Mouse (Mus musculus): Measurements from ENCODE around the gene 1700016K19Rik. TPM values are rescaled to one million over a fixed set of nuclear protein-coding genes. Genes with fewer than 3 reads are reported as not detected.

1700016K19Rik gene
- total RNA-seq, 1 experiment, result 1.2 TPM

- H3K9ac ChIP-seq (ENCODE audit: insufficient read depth, low read depth, low read length, poor library complexity, severe bottlenecking), result no peak overlapping the region
- in situ Hi-C loops (cut with MboI; ENCODE audit: low sequenced_read_pairs in 2 of 2, unreplicated experiment in 2 of 2), result no loop called here
- H3K4me3 ChIP-seq (ENCODE audit: insufficient read depth in 1 of 2, low read depth in 1 of 2, low read length in 2 of 2, poor library complexity in 1 of 2, severe bottlenecking in 1 of 2), result no peak overlapping the region
- no peak overlapping the region for H3K27ac ChIP-seq (ENCODE audit: insufficient read depth, low read depth, low read length, poor library complexity, severe bottlenecking)
- TF ChIP-seq ZNF384 (IDR thresholded peaks at IDR 0.05; ENCODE audit: low read depth, low read length), result 0 out of 2 replicates have a peak, but pooled peaks have one; percentile 16
- no peak for TF ChIP-seq ZC3H11A (IDR thresholded peaks at IDR 0.05; ENCODE audit: borderline replicate concordance, low read depth, low read length)
- no peak for DNase-seq (ENCODE audit: low read depth, low spot score)
- no peaks in the 10 kb centered on the region for H3K4me1 ChIP-seq (ENCODE audit: control insufficient read depth in 2 of 2, insufficient read depth in 2 of 2, low read length in 2 of 2, poor library complexity in 1 of 2)
- H3K36me3 ChIP-seq (ENCODE audit: control insufficient read depth, insufficient read depth, low read length, poor library complexity, severe bottlenecking), result no peaks in the 10 kb centered on the region
- H3K9me3 ChIP-seq (ENCODE audit: control insufficient read depth, insufficient read depth, low read depth, low read length), result no peaks in the 10 kb centered on the region
These were observed 29.1 kb upstream of the 1700016K19Rik start for GRCm38 (mm10) chr11:75970629-75971028.

GRCm38 (mm10) chr11:75972188-75972587 is 27.5 kb upstream of the 1700016K19Rik start:
- Histone ChIP-seq H3K4me3 (ENCODE audit: insufficient read depth in 1 of 2, low read depth in 1 of 2, low read length in 2 of 2, poor library complexity in 1 of 2, severe bottlenecking in 1 of 2) (no peak overlapping the region), H3K9me3 (ENCODE audit: control insufficient read depth, insufficient read depth, low read depth, low read length) (no peaks in the 10 kb centered on the region), H3K36me3 (ENCODE audit: control insufficient read depth, insufficient read depth, low read length, poor library complexity, severe bottlenecking) (no peaks in the 10 kb centered on the region), H3K27ac (ENCODE audit: insufficient read depth, low read depth, low read length, poor library complexity, severe bottlenecking) (no peak overlapping the region), H3K9ac (ENCODE audit: insufficient read depth, low read depth, low read length, poor library complexity, severe bottlenecking) (no peak overlapping the region), H3K4me1 (ENCODE audit: control insufficient read depth in 2 of 2, insufficient read depth in 2 of 2, low read length in 2 of 2, poor library complexity in 1 of 2) (no peaks in the 10 kb centered on the region)
- TF ChIP-seq ZNF384 (IDR thresholded peaks at IDR 0.05; ENCODE audit: low read depth, low read length) (no peak), ZC3H11A (IDR thresholded peaks at IDR 0.05; ENCODE audit: borderline replicate concordance, low read depth, low read length) (no peak), HCFC1 (IDR thresholded peaks at IDR 0.05; ENCODE audit: borderline replicate concordance, insufficient read depth, low read length) (no peak), CHD2 (IDR thresholded peaks at IDR 0.05; ENCODE audit: low read depth, low read length) (no peak), MAFK (IDR thresholded peaks at IDR 0.05; ENCODE audit: insufficient read depth, low read depth, low read length) (no peak)
- no peak for DNase-seq (ENCODE audit: low read depth, low spot score)
- in situ Hi-C loops (cut with MboI; ENCODE audit: low sequenced_read_pairs in 2 of 2, unreplicated experiment in 2 of 2), result no loop called here

- DNase-seq (ENCODE audit: low read depth, low spot score), result no peak
- no peaks in the 10 kb centered on the region for H3K9me3 ChIP-seq (ENCODE audit: control insufficient read depth, insufficient read depth, low read depth, low read length)
- TF ChIP-seq ZC3H11A (IDR thresholded peaks at IDR 0.05; ENCODE audit: borderline replicate concordance, low read depth, low read length) (no peak), HCFC1 (IDR thresholded peaks at IDR 0.05; ENCODE audit: borderline replicate concordance, insufficient read depth, low read length) (no peak), MAFK (IDR thresholded peaks at IDR 0.05; ENCODE audit: insufficient read depth, low read depth, low read length) (no peak), ZNF384 (IDR thresholded peaks at IDR 0.05; ENCODE audit: low read depth, low read length) (no peak), CHD2 (IDR thresholded peaks at IDR 0.05; ENCODE audit: low read depth, low read length) (no peak)
- no peak overlapping the region for H3K4me3 ChIP-seq (ENCODE audit: insufficient read depth in 1 of 2, low read depth in 1 of 2, low read length in 2 of 2, poor library complexity in 1 of 2, severe bottlenecking in 1 of 2)
- H3K27ac ChIP-seq (ENCODE audit: insufficient read depth, low read depth, low read length, poor library complexity, severe bottlenecking), result no peak overlapping the region
- in situ Hi-C loops (cut with MboI; ENCODE audit: low sequenced_read_pairs in 2 of 2, unreplicated experiment in 2 of 2), result no loop called here
- H3K36me3 ChIP-seq (ENCODE audit: control insufficient read depth, insufficient read depth, low read length, poor library complexity, severe bottlenecking), result no peaks in the 10 kb centered on the region
- H3K9ac ChIP-seq (ENCODE audit: insufficient read depth, low read depth, low read length, poor library complexity, severe bottlenecking), result no peak overlapping the region
- no peaks in the 10 kb centered on the region for H3K4me1 ChIP-seq (ENCODE audit: control insufficient read depth in 2 of 2, insufficient read depth in 2 of 2, low read length in 2 of 2, poor library complexity in 1 of 2)
These were observed 26.7 kb upstream of the 1700016K19Rik start for GRCm38 (mm10) chr11:75972916-75973567.

GRCm38 (mm10) chr11:75973988-75974387 is 25.7 kb upstream of the 1700016K19Rik start:
- no peak overlapping the region for H3K4me3 ChIP-seq (ENCODE audit: insufficient read depth in 1 of 2, low read depth in 1 of 2, low read length in 2 of 2, poor library complexity in 1 of 2, severe bottlenecking in 1 of 2)
- TF ChIP-seq ZC3H11A (IDR thresholded peaks at IDR 0.05; ENCODE audit: borderline replicate concordance, low read depth, low read length) (no peak), HCFC1 (IDR thresholded peaks at IDR 0.05; ENCODE audit: borderline replicate concordance, insufficient read depth, low read length) (no peak), CHD2 (IDR thresholded peaks at IDR 0.05; ENCODE audit: low read depth, low read length) (no peak), ZNF384 (IDR thresholded peaks at IDR 0.05; ENCODE audit: low read depth, low read length) (no peak), MAFK (IDR thresholded peaks at IDR 0.05; ENCODE audit: insufficient read depth, low read depth, low read length) (no peak)
- no peaks in the 10 kb centered on the region for H3K9me3 ChIP-seq (ENCODE audit: control insufficient read depth, insufficient read depth, low read depth, low read length)
- H3K27ac ChIP-seq (ENCODE audit: insufficient read depth, low read depth, low read length, poor library complexity, severe bottlenecking), result no peak overlapping the region
- DNase-seq (ENCODE audit: low read depth, low spot score), result no peak
- no peaks in the 10 kb centered on the region for H3K36me3 ChIP-seq (ENCODE audit: control insufficient read depth, insufficient read depth, low read length, poor library complexity, severe bottlenecking)
- H3K9ac ChIP-seq (ENCODE audit: insufficient read depth, low read depth, low read length, poor library complexity, severe bottlenecking), result no peak overlapping the region
- H3K4me1 ChIP-seq (ENCODE audit: control insufficient read depth in 2 of 2, insufficient read depth in 2 of 2, low read length in 2 of 2, poor library complexity in 1 of 2), result no peaks in the 10 kb centered on the region
- in situ Hi-C loops (cut with MboI; ENCODE audit: low sequenced_read_pairs in 2 of 2, unreplicated experiment in 2 of 2), result no loop called here

GRCm38 (mm10) chr11:75976748-75977147 is 23.0 kb upstream of the 1700016K19Rik start:
- no peaks in the 10 kb centered on the region for H3K36me3 ChIP-seq (ENCODE audit: control insufficient read depth, insufficient read depth, low read length, poor library complexity, severe bottlenecking)
- no peaks in the 10 kb centered on the region for H3K4me1 ChIP-seq (ENCODE audit: control insufficient read depth in 2 of 2, insufficient read depth in 2 of 2, low read length in 2 of 2, poor library complexity in 1 of 2)
- no peaks in the 10 kb centered on the region for H3K9me3 ChIP-seq (ENCODE audit: control insufficient read depth, insufficient read depth, low read depth, low read length)
- TF ChIP-seq ZC3H11A (IDR thresholded peaks at IDR 0.05; ENCODE audit: borderline replicate concordance, low read depth, low read length) (no peak), ZNF384 (IDR thresholded peaks at IDR 0.05; ENCODE audit: low read depth, low read length) (no peak), HCFC1 (IDR thresholded peaks at IDR 0.05; ENCODE audit: borderline replicate concordance, insufficient read depth, low read length) (no peak), MAFK (IDR thresholded peaks at IDR 0.05; ENCODE audit: insufficient read depth, low read depth, low read length) (no peak), CHD2 (IDR thresholded peaks at IDR 0.05; ENCODE audit: low read depth, low read length) (no peak)
- DNase-seq (ENCODE audit: low read depth, low spot score), result no peak
- no peak overlapping the region for H3K4me3 ChIP-seq (ENCODE audit: insufficient read depth in 1 of 2, low read depth in 1 of 2, low read length in 2 of 2, poor library complexity in 1 of 2, severe bottlenecking in 1 of 2)
- in situ Hi-C loops (cut with MboI; ENCODE audit: low sequenced_read_pairs in 2 of 2, unreplicated experiment in 2 of 2), result no loop called here
- H3K27ac ChIP-seq (ENCODE audit: insufficient read depth, low read depth, low read length, poor library complexity, severe bottlenecking), result no peak overlapping the region
- H3K9ac ChIP-seq (ENCODE audit: insufficient read depth, low read depth, low read length, poor library complexity, severe bottlenecking), result no peak overlapping the region
